ENCODE assay signal across 26 mouse cellular contexts in genomic region chr4:67861801-67862200, GRCm38 (mm10).
DNase-seq lines count a peak whose midpoint lies in the region; TF ChIP-seq lines count a peak whose summit lies in the region.
"Had no signal": no experiment of that assay in that cellular context is flagged by ENCODE, and none has a peak within 500 bp of the region (broad histone marks: within the 10 kb centered on the region; RNA-seq: fewer than 3 reads in every experiment).

No protein-coding gene starts in this region.

- H3K27ac ChIP-seq in left cerebral cortex, adult 2 months, result no peak overlapping the region
- no peak overlapping the region for H3K27ac ChIP-seq in ES-E14 (ENCODE audit: insufficient read depth, low read depth, low read length, poor library complexity, severe bottlenecking)
- H3K27ac ChIP-seq: embryonic facial prominence, embryonic 12.5 days; embryonic facial prominence, embryonic 15.5 days; forebrain, embryonic 12.5 days; forebrain, embryonic 15.5 days; heart, adult 2 months; heart, embryonic 10.5 days; heart, embryonic 13.5 days; hindbrain, embryonic 14.5 days; hindbrain, postnatal 0 days had no signal

- peak; percentile 10; the same call in 1 of the 2 replicates for TF ChIP-seq CTCF in left cerebral cortex, adult 2 months (IDR thresholded peaks at IDR 0.05)

- no peak overlapping the region for H3K4me3 ChIP-seq in left cerebral cortex, adult 2 months
- no peak overlapping the region for H3K4me3 ChIP-seq in ES-E14 (ENCODE audit: insufficient read depth in 1 of 2, low read depth in 1 of 2, low read length in 2 of 2, poor library complexity in 1 of 2, severe bottlenecking in 1 of 2)
- H3K4me3 ChIP-seq: embryonic facial prominence, embryonic 12.5 days; embryonic facial prominence, embryonic 15.5 days; forebrain, embryonic 12.5 days; forebrain, embryonic 15.5 days; heart, adult 2 months; heart, embryonic 10.5 days; heart, embryonic 13.5 days had no signal

- no peak overlapping the region for H3K9ac ChIP-seq in ES-E14 (ENCODE audit: insufficient read depth, low read depth, low read length, poor library complexity, severe bottlenecking)
- H3K9ac ChIP-seq: embryonic facial prominence, embryonic 12.5 days; embryonic facial prominence, embryonic 15.5 days; forebrain, embryonic 12.5 days; forebrain, embryonic 15.5 days; heart, embryonic 13.5 days; hindbrain, embryonic 14.5 days had no signal

- in situ Hi-C loops in ES-E14 (cut with MboI; ENCODE audit: low sequenced_read_pairs in 2 of 2, unreplicated experiment in 2 of 2), result no loop called here

- DNase-seq in left cerebral cortex, adult 2 months (ENCODE audit: extremely low spot score in 1 of 2, low spot score in 2 of 2), result no peak
- DNase-seq in left cerebral cortex, adult 11 months (ENCODE audit: low spot score), result no peak
- peak; percentile 20 for DNase-seq in ES-E14 (ENCODE audit: low read depth, low spot score)
- peak; percentile 50 for DNase-seq in R1 (ENCODE audit: low read depth, low spot score)
- no peak for DNase-seq in adrenal gland, postnatal 4 days (ENCODE audit: low spot score in 2 of 2)
- DNase-seq in adipocyte (ENCODE audit: low spot score), result no peak
- DNase-seq: adrenal gland, postnatal 10 days; adrenal gland, postnatal 36 days; cerebellum, adult 11 months; cerebellum, adult 2 months; cerebellum, adult 9-11 months; cerebellum, postnatal 25 days; gastrocnemius, postnatal 10 days; gastrocnemius, postnatal 36 days; heart, adult 2 months; heart, postnatal 14 days; heart, postnatal 4 days; kidney, adult 11 months had no signal

- H3K9me3 ChIP-seq in ES-E14 (ENCODE audit: control insufficient read depth, insufficient read depth, low read depth, low read length), result no peaks in the 10 kb centered on the region
- H3K9me3 ChIP-seq: embryonic facial prominence, embryonic 12.5 days; embryonic facial prominence, embryonic 15.5 days; forebrain, embryonic 12.5 days; forebrain, embryonic 15.5 days; heart, embryonic 10.5 days; heart, embryonic 13.5 days had no signal

- intact Hi-C loops in left cerebral cortex, adult 2 months (cut with DNase I), result no loop called here

- H3K4me1 ChIP-seq in ES-E14 (ENCODE audit: control insufficient read depth in 2 of 2, insufficient read depth in 2 of 2, low read length in 2 of 2, poor library complexity in 1 of 2), result no peaks in the 10 kb centered on the region
- H3K4me1 ChIP-seq: embryonic facial prominence, embryonic 12.5 days; embryonic facial prominence, embryonic 15.5 days; forebrain, embryonic 12.5 days; forebrain, embryonic 15.5 days; heart, embryonic 10.5 days; heart, embryonic 13.5 days had no signal

- H3K36me3 ChIP-seq in ES-E14 (ENCODE audit: control insufficient read depth, insufficient read depth, low read length, poor library complexity, severe bottlenecking), result no peaks in the 10 kb centered on the region
- H3K36me3 ChIP-seq: embryonic facial prominence, embryonic 12.5 days; embryonic facial prominence, embryonic 15.5 days; forebrain, embryonic 12.5 days; forebrain, embryonic 15.5 days; heart, embryonic 10.5 days; heart, embryonic 13.5 days had no signal

TF ChIP-seq in ES-E14, 5 proteins besides CTCF, POLR2A, EP300 and RAD21:
- TF ChIP-seq HCFC1 (IDR thresholded peaks at IDR 0.05; ENCODE audit: borderline replicate concordance, insufficient read depth, low read length), result no peak
- TF ChIP-seq ZC3H11A (IDR thresholded peaks at IDR 0.05; ENCODE audit: borderline replicate concordance, low read depth, low read length), result no peak
- TF ChIP-seq MAFK (IDR thresholded peaks at IDR 0.05; ENCODE audit: insufficient read depth, low read depth, low read length), result no peak
- TF ChIP-seq ZNF384 (IDR thresholded peaks at IDR 0.05; ENCODE audit: low read depth, low read length), result no peak
- TF ChIP-seq CHD2 (IDR thresholded peaks at IDR 0.05; ENCODE audit: low read depth, low read length), result no peak

Comparison
In these comparisons a context has a peak if more than half of its experiments do, and no peak if none do; other contexts are left out.
1. DNase-seq: peak in ES-E14 (single experiment) and R1 (single experiment); none in left cerebral cortex, adult 2 months (0 of 2), left cerebral cortex, adult 11 months (single experiment), adrenal gland, postnatal 4 days (0 of 2) and adipocyte (single experiment).